Mouse (Mus musculus) E14TG2a.4 (cell line): ENCODE data around the gene Hist1h1a.
A peak's percentile ranks its signal among the peaks of the same experiment; 100 is the strongest.
"Not testable (repeated sequence)": the region's sequence is repeated elsewhere in the genome, so short reads cannot be mapped to it uniquely, and the experiment has no call there.

Experiments used
- H3K27me3 ChIP-seq: 2 replicates; pipeline ENCODE4 v1.6.1; 2014; ENCODE audit warnings: low read length, control low read depth; ENCODE audit not compliant: insufficient read depth
- H3K36me3 ChIP-seq: 2 replicates; pipeline ENCODE4 v1.6.1; 2014; ENCODE audit warnings: low read length, control low read depth; ENCODE audit not compliant: insufficient read depth
- H3K4me1 ChIP-seq: replicated peaks from 2 replicates; pipeline ENCODE4 v1.6.1; 2014; ENCODE audit warnings: low read depth, low read length, control low read depth
- H3K4me3 ChIP-seq: replicated peaks from 2 replicates; pipeline ENCODE4 v1.5.1; 2014; ENCODE audit warnings: mild to moderate bottlenecking, low read length
- H3K9me3 ChIP-seq: 2 replicates; pipeline ENCODE4 v1.6.1; 2014; ENCODE audit warnings: low read length, control low read depth
- CTCF ChIP-seq: conservative IDR thresholded peaks from 2 replicates; pipeline ENCODE4 v1.5.1; 2014; ENCODE audit warnings: low read length
- NANOG ChIP-seq: IDR thresholded peaks from 2 replicates; pipeline ENCODE4 v1.6.1; 2014; ENCODE audit warnings: borderline replicate concordance, low read length, mixed read lengths
- POU5F1 ChIP-seq: IDR thresholded peaks from 2 replicates; pipeline ENCODE4 v1.6.1; 2014; ENCODE audit warnings: low read length, borderline replicate concordance

The Hist1h1a gene

GRCm38 (mm10) chr13:23740256-23740840 lies 23.1 kb upstream of the Hist1h1a start:
- Histone ChIP-seq H3K9me3 (no peaks in the 10 kb centered on the region), H3K36me3 (no peaks in the 10 kb centered on the region), H3K27me3 (no peaks in the 10 kb centered on the region), H3K4me1 (peaks cover 29% of the 10 kb centered on the region), H3K4me3 (peak overlapping the region; percentile 81)
- TF ChIP-seq POU5F1 = no peak
- TF ChIP-seq NANOG = no peak
- TF ChIP-seq CTCF = no peak

- Histone ChIP-seq H3K4me1 (peaks cover 29% of the 10 kb centered on the region), H3K9me3 (no peaks in the 10 kb centered on the region), H3K4me3 (peak overlapping the region; percentile 46; the same call in 1 of the 2 replicates), H3K27me3 (no peaks in the 10 kb centered on the region), H3K36me3 (no peaks in the 10 kb centered on the region)
- TF ChIP-seq POU5F1 (no peak), CTCF (no peak)
These were observed 22.6 kb upstream of the Hist1h1a start for GRCm38 (mm10) chr13:23740910-23741309.

GRCm38 (mm10) chr13:23742007-23742406 lies 21.5 kb upstream of the Hist1h1a start:
- peaks cover 28% of the 10 kb centered on the region for H3K4me1 ChIP-seq
- no peaks in the 10 kb centered on the region for H3K27me3 ChIP-seq
- TF ChIP-seq CTCF = no peak
- TF ChIP-seq POU5F1 = 0 out of 2 replicates have a peak, but pooled peaks have one; percentile 52
- H3K36me3 ChIP-seq = no peaks in the 10 kb centered on the region
- no peaks in the 10 kb centered on the region for H3K9me3 ChIP-seq
- H3K4me3 ChIP-seq = peak overlapping the region; percentile 46; the same call in 1 of the 2 replicates

GRCm38 (mm10) chr13:23743215-23743614 lies 20.3 kb upstream of the Hist1h1a start:
- peaks cover 23% of the 10 kb centered on the region for H3K4me1 ChIP-seq
- TF ChIP-seq CTCF (no peak), NANOG (no peak), POU5F1 (no peak)
- peak overlapping the region; percentile 73 for H3K4me3 ChIP-seq
- no peaks in the 10 kb centered on the region for H3K9me3 ChIP-seq
- no peaks in the 10 kb centered on the region for H3K27me3 ChIP-seq
- H3K36me3 ChIP-seq = no peaks in the 10 kb centered on the region

GRCm38 (mm10) chr13:23743963-23744362 lies 19.5 kb upstream of the Hist1h1a start:
- H3K4me1 ChIP-seq = peaks cover 30% of the 10 kb centered on the region
- TF ChIP-seq CTCF = no peak
- no peak for TF ChIP-seq NANOG
- no peak for TF ChIP-seq POU5F1
- H3K36me3 ChIP-seq = no peaks in the 10 kb centered on the region
- H3K27me3 ChIP-seq = no peaks in the 10 kb centered on the region
- H3K9me3 ChIP-seq = no peaks in the 10 kb centered on the region
- peak overlapping the region; percentile 73 for H3K4me3 ChIP-seq

- TF ChIP-seq CTCF (no peak), POU5F1 (no peak), NANOG (no peak)
- Histone ChIP-seq H3K9me3 (no peaks in the 10 kb centered on the region), H3K27me3 (no peaks in the 10 kb centered on the region), H3K36me3 (no peaks in the 10 kb centered on the region), H3K4me3 (peak overlapping the region; percentile 73), H3K4me1 (peaks cover 38% of the 10 kb centered on the region)
These were observed 18.8 kb upstream of the Hist1h1a start for GRCm38 (mm10) chr13:23744421-23745380.

GRCm38 (mm10) chr13:23745381-23746161 lies 17.9 kb upstream of the Hist1h1a start, which contains the start of gene Hist1h3c:
Gene Hist1h3c (minus strand): TSS chr13:23745602.
- Histone ChIP-seq H3K9me3 (no peaks in the 10 kb centered on the region), H3K36me3 (no peaks in the 10 kb centered on the region), H3K4me1 (peaks cover 46% of the 10 kb centered on the region), H3K27me3 (no peaks in the 10 kb centered on the region), H3K4me3 (peak within 1 kb of the TSS; percentile 75)
- TF ChIP-seq POU5F1 (no peak), CTCF (no peak), NANOG (no peak)

- peaks cover 47% of the 10 kb centered on the region for H3K4me1 ChIP-seq
- peak within 1 kb of the TSS; percentile 75 for H3K4me3 ChIP-seq
- H3K36me3 ChIP-seq, H3K27me3 ChIP-seq, H3K9me3 ChIP-seq: not testable (repeated sequence)
These were observed 17.0 kb upstream of the Hist1h1a start, which contains the start of gene Hist1h2bb for GRCm38 (mm10) chr13:23746201-23747080. Gene Hist1h2bb (plus strand): TSS chr13:23746734.
